Mouse (Mus musculus) liver, postnatal 0 days (tissue): Measurements from ENCODE around the gene Sox6. TPM values are rescaled to one million over a fixed set of nuclear protein-coding genes. Genes with fewer than 3 reads are reported as not detected.

Source experiments
- ATAC-seq: fragments of 200-750 bp; cut with Nextera tagmentation; 2 replicates; pipeline ENCODE4 v1.8.0; 2017; ENCODE audit warnings: mild to moderate bottlenecking, moderate library complexity
- DNase-seq: peaks from one replicate; pipeline ENCODE4 v3.0.0-alpha.2; 2016
- H3K27ac ChIP-seq: fragments of 300-500 bp; sonication (generic); 2 replicates; pipeline ENCODE4 v1.5.1; 2014; ENCODE audit warnings: antibody characterized with exemption, moderate library complexity, mild to moderate bottlenecking, low read depth
- H3K27me3 ChIP-seq: fragments of 300-500 bp; sonication (generic); 2 replicates; pipeline ENCODE4 v1.6.1; 2014; ENCODE audit warnings: low read length, control low read depth, mixed read lengths; ENCODE audit not compliant: insufficient read depth
- H3K36me3 ChIP-seq: fragments of 300-500 bp; sonication (generic); replicated peaks from 2 replicates; pipeline ENCODE4 v1.6.1; 2014; ENCODE audit warnings: mild to moderate bottlenecking, control low read depth, low read length, moderate library complexity, mixed read lengths; ENCODE audit not compliant: insufficient read depth
- H3K4me1 ChIP-seq: fragments of 300-500 bp; sonication (generic); 2 replicates; pipeline ENCODE4 v1.6.1; 2014; ENCODE audit warnings: antibody characterized with exemption, mild to moderate bottlenecking, control low read depth; ENCODE audit not compliant: insufficient read depth
- H3K4me2 ChIP-seq: fragments of 300-500 bp; sonication (generic); 2 replicates; pipeline ENCODE4 v1.6.1; 2014; ENCODE audit warnings: low read depth, mild to moderate bottlenecking, low read length, moderate library complexity, mixed read lengths
- H3K4me3 ChIP-seq: fragments of 300-500 bp; sonication (generic); 2 replicates; pipeline ENCODE4 v1.5.1; 2014; ENCODE audit warnings: low read depth, low read length
- H3K9ac ChIP-seq: fragments of 300-500 bp; sonication (generic); replicated peaks from 2 replicates; pipeline ENCODE4 v1.6.1; 2014; ENCODE audit warnings: mild to moderate bottlenecking, moderate library complexity
- H3K9me3 ChIP-seq: fragments of 300-500 bp; sonication (generic); 2 replicates; pipeline ENCODE4 v1.6.1; 2016; ENCODE audit warnings: mild to moderate bottlenecking, control low read depth, low read length, mixed read lengths
- CTCF ChIP-seq: sonication (generic); IDR thresholded peaks from 2 replicates; pipeline ENCODE4 v1.5.1; 2016; ENCODE audit warnings: antibody characterized with exemption, low read depth
- EP300 ChIP-seq: IDR thresholded peaks from 2 replicates; pipeline ENCODE4 v1.6.1; 2016; ENCODE audit warnings: antibody characterized with exemption, low read depth, mild to moderate bottlenecking
- WGBS: fragments of 180-500 bp; shearing (Covaris S2); extraction: QIAGEN DNeasy Blood & Tissue Kit; methylation state at CpG from one replicate; pipeline ENCODE4 v1.1.7; 2014; ENCODE audit not compliant: insufficient replicate concordance; 5-methylcytosine and 5-hydroxymethylcytosine counted together
- polyA plus RNA-seq: library from polyadenylated mRNA; unstranded; fragments of >200 nt; fragmentation: Nextera tagmentation; extraction: Ambion mirVana; gene quantifications from 2 replicates; pipeline ENCODE4 v1.2.1, GENCODE M21; 2015

The Sox6 gene
- polyA plus RNA-seq, 1 experiment from 2014 or later, result 44.4 TPM

GRCm38 (mm10) chr7:115819136-115819535 is 219.5 kb downstream of the Sox6 start:
- Histone ChIP-seq H3K36me3 (peaks cover 7% of the 10 kb centered on the region; the same call in 1 of the 2 replicates), H3K4me1 (no peaks in the 10 kb centered on the region), H3K9me3 (no peaks in the 10 kb centered on the region), H3K27me3 (no peaks in the 10 kb centered on the region), H3K4me2 (no peak overlapping the region), H3K9ac (no peak overlapping the region), H3K27ac (no peak overlapping the region), H3K4me3 (no peak overlapping the region)
- WGBS, result 42% methylated on average over 1 of the region's 1 CpGs
- no peak for TF ChIP-seq EP300
- TF ChIP-seq CTCF, result no peak
- ATAC-seq (no peak), DNase-seq (no peak)

DNA sequence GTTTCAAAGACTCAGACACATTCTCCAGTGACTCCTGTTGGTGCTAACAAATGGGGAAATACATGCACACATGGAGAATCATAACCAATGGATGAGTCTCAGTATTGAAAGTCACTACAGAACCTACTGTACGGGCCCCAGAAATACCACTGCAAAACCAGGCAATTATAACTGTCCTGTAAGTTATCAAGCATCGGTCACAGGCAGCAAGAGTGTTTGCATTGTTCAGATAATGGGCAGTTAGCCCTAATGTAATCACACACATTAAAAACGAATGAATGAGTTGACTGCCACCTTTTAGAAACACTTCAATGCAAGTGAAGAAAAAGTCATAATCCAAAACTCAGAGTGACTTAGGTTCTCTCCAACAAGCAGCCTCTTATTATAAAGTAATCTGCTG is 235.3 kb downstream of the Sox6 start:
- no peaks in the 10 kb centered on the region; the same call in 1 of the 2 replicates for H3K4me1 ChIP-seq
- no peaks in the 10 kb centered on the region for H3K27me3 ChIP-seq
- 48% methylated on average over 3 of the region's 3 CpGs for WGBS
- H3K27ac ChIP-seq, result no peak overlapping the region
- ATAC-seq, result no peak
- H3K36me3 ChIP-seq, result peaks cover 27% of the 10 kb centered on the region
- H3K9me3 ChIP-seq, result no peaks in the 10 kb centered on the region
- no peak overlapping the region for H3K9ac ChIP-seq
- no peak overlapping the region for H3K4me2 ChIP-seq
- peak; percentile 72; the same call in 1 of the 2 replicates for TF ChIP-seq EP300
- no peak for TF ChIP-seq CTCF
- no peak for DNase-seq
- H3K4me3 ChIP-seq, result no peak overlapping the region

- WGBS, result 87% methylated on average over 4 of the region's 4 CpGs
- peaks cover 20% of the 10 kb centered on the region; the same call in 1 of the 2 replicates for H3K36me3 ChIP-seq
These were observed 244.3 kb downstream of the Sox6 start for GRCm38 (mm10) chr7:115794139-115794858.

DNA sequence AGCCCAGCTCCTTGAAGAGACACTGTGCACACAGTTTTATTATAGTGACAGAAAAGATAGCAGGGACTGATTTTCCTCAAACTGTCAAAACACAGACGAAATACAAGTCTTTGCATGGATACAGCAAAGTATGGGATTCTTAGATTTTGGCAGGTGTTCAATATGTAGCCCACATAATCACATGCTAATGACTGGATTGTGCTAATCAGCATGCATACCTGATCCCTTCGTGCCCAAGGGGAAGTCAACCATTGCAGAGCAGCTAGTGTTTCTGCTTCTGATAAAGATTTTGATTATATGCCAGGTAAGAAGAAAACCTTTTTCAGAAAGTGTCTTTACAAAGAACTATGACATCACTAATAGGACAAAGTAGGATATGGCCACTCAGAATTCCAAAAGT is 245.8 kb downstream of the Sox6 start:
- ATAC-seq (no peak), DNase-seq (no peak)
- H3K27me3 ChIP-seq, result no peaks in the 10 kb centered on the region
- peaks cover 14% of the 10 kb centered on the region; the same call in 1 of the 2 replicates for H3K36me3 ChIP-seq
- H3K4me1 ChIP-seq, result no peaks in the 10 kb centered on the region
- no peak overlapping the region for H3K4me3 ChIP-seq
- H3K9ac ChIP-seq, result no peak overlapping the region
- 69% methylated on average over 2 of the region's 2 CpGs for WGBS
- TF ChIP-seq EP300 (no peak), CTCF (no peak)
- no peak overlapping the region for H3K4me2 ChIP-seq
- H3K27ac ChIP-seq, result no peak overlapping the region
- H3K9me3 ChIP-seq, result no peaks in the 10 kb centered on the region

More at GRCm38 (mm10) chr7:115794139-115794858, 244.3 kb downstream of the Sox6 start:
- Histone ChIP-seq H3K4me2 (no peak overlapping the region), H3K4me1 (no peaks in the 10 kb centered on the region; the same call in 1 of the 2 replicates), H3K27me3 (no peaks in the 10 kb centered on the region), H3K9me3 (no peaks in the 10 kb centered on the region), H3K9ac (no peak overlapping the region), H3K4me3 (no peak overlapping the region), H3K27ac (no peak overlapping the region)
- TF ChIP-seq EP300 (no peak), CTCF (no peak)
- DNase-seq (no peak), ATAC-seq (peak; percentile 47)

- no peaks in the 10 kb centered on the region for H3K27me3 ChIP-seq
- no peak overlapping the region for H3K9ac ChIP-seq
- H3K4me3 ChIP-seq, result no peak overlapping the region
- no peaks in the 10 kb centered on the region for H3K36me3 ChIP-seq
- WGBS, result 54% methylated on average over 5 of the region's 5 CpGs
- TF ChIP-seq EP300 (no peak), CTCF (no peak)
- no peak overlapping the region for H3K27ac ChIP-seq
- peak; percentile 24 for DNase-seq
- peak; percentile 78 for ATAC-seq
- no peaks in the 10 kb centered on the region for H3K9me3 ChIP-seq
- H3K4me1 ChIP-seq, result no peaks in the 10 kb centered on the region
- H3K4me2 ChIP-seq, result no peak overlapping the region
These were observed 249.3 kb downstream of the Sox6 start for GRCm38 (mm10) chr7:115789116-115789823.

DNA sequence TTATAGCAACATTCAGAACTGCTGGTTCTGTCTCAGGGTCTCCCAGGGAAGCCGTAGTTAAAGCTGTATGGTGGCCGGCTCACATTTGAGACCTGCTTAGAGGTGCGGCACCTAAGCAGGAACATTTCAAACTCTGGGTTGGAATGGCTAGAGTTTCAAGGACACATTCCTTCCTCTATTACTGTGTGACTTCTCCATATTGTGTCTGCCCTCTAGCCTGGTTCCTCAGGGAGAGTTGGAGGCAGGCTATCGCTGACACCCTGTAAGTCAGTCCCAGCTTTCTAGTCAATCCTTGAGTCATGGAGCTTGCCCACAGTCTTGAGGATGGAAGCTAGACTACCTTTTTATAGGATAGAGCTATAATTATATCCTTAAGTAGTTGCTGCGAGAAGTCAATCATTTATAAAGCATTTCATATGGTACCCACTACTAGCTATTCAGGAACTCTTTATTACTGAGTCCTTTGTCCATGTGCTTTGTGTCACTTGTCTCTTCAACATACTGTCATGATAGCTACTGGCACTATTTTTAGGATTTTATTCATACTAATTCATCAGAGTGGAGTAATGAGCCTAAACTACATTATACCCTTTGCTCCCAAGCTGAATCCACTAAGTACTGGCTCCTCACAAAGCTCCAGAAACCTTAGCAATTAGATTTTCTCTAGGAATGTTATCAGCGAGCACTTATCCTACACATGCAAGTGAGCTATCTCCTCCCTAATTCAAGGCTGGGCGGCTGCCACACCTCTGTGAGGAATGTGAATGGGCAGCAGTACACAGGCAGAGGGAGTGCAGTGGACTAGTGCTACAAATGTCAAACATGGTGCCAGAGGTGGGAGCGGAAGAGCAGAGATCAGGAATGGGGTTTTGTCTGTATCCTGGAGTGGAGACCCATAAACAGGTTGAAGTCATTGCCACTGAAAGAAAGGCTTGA is 254.3 kb downstream of the Sox6 start:
- DNase-seq, result no peak
- no peaks in the 10 kb centered on the region for H3K4me1 ChIP-seq
- no peaks in the 10 kb centered on the region for H3K27me3 ChIP-seq
- H3K36me3 ChIP-seq, result no peaks in the 10 kb centered on the region
- no peak overlapping the region for H3K27ac ChIP-seq
- no peak overlapping the region for H3K9ac ChIP-seq
- WGBS, result 90% methylated on average over 8 of the region's 8 CpGs
- no peaks in the 10 kb centered on the region for H3K9me3 ChIP-seq
- no peak for ATAC-seq
- TF ChIP-seq CTCF (no peak), EP300 (no peak)
- no peak overlapping the region for H3K4me2 ChIP-seq
- H3K4me3 ChIP-seq, result no peak overlapping the region
